Mouse (Mus musculus) left cerebral cortex, postnatal 25 days (tissue): ENCODE results near the gene Tmem181a. TPM values are rescaled to one million over a fixed set of nuclear protein-coding genes. Genes with fewer than 3 reads are reported as not detected.
"Not testable (repeated sequence)": the region's sequence is repeated elsewhere in the genome, so short reads cannot be mapped to it uniquely, and the experiment has no call there.

Experiments used
- DNase-seq, 2 experiments: peaks; one replicate each; pipeline ENCODE4 v3.0.0; 2022; ENCODE audit warnings: low spot score in 2 of 2, mixed read lengths in 1 of 2
- intact Hi-C: fragments of 180-260 bp; cut with DNase I; formaldehyde crosslinking; loops from one replicate; pipeline ENCODE4 v1.15.1; 2025
- total RNA-seq, 2 experiments: library from RNA; stranded (reverse); gene quantifications; 2 replicates each; pipeline ENCODE4 v1.2.3; 2021

Gene Tmem181a
- total RNA-seq, 2 experiments from 2014 or later: 70.0 to 71.7 TPM

DNA sequence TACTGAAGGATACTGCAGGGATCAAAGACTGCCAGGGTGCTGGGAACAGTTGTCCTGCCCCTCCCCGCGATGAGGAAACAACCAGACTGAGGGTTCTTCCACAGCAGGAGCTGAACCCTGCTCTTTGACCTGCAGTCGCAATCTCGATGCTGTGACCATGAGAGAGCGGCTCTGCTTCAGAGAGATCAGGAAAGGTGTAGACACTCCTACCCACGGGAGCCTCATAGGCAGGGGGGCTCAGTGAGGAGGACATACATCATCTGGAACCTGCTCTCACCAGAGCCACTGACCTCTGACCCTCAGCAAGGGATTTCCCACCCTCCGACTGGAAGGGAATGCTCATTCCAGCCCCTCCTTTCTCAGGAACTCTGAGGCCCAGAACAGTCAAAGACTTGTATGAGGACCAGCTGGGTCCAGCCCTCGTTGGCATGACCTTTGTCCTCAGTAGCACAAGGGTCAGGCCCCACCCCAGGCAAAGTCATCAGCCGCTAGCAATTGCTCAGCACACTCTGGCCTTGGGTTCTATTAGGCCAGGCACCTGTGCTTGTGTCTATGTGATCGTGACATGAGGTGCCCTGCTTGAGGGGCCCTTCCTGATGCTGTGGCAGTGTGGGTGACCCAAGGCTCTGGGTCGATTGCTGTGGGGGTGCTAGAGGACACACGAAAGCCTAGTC, 43.7 kb downstream of the Tmem181a start:
- DNase-seq, intact Hi-C loops: not testable (repeated sequence)

- intact Hi-C loops, DNase-seq: not testable (repeated sequence)
These were observed 48.2 kb downstream of the Tmem181a start for GRCm38 (mm10) chr17:6304891-6305290.

DNA sequence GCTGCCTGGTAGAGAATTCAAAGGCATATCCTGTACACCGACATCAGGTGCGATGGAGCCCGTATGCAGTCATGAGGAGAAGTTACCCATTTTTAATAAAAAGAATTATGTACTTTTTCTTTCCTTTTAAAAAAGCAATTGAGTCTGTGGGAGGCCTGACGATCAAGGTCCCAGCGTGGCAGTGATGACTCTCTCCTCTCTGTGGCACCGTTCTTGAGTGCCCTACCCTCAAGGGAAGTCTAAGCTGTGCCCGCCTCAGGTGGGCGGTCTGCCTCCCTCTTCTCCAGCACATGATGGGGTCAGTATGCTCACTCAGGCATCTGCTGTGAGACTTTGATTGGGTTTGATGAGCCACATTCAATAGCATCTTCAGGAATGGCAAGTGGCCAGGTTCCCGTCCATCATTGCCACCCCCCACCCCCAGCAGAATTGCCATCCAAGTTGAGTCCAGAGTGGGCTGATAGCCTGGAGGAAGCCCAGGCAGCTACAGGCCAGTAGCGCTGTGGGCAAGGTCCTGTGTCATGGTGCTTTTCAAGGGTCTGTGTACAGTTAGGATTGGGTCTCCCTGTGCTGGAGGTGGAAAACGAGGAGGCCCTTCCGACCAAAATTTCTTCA, 49.1 kb downstream of the Tmem181a start:
- intact Hi-C loops, DNase-seq: not testable (repeated sequence)

GRCm38 (mm10) chr17:6306503-6306902, 49.8 kb downstream of the Tmem181a start:
- DNase-seq, intact Hi-C loops: not testable (repeated sequence)

GRCm38 (mm10) chr17:6311716-6312115, 55.1 kb downstream of the Tmem181a start:
- DNase-seq, intact Hi-C loops: not testable (repeated sequence)

DNA sequence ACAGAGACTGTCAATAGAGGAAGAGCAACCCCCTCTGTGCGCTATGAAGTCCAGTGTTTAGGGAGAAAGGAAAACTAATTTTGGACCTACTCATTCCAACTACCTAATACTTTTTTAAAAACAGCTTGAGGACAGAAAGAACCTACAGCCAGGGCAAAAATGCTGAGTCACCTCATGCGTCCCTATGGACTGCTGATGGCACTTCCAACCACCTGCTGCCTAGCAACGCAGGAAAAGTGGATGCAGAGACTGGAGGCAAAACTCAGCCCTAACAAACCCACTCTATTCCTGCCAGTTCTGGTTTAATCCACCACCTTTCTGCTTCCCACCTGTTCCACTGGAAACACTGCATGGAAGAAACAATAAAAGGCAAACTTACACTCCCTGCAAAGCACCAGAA, 56.1 kb downstream of the Tmem181a start:
- peak in 1 of 2 experiments; percentile 47 for DNase-seq
- intact Hi-C loops: not testable (repeated sequence)

GRCm38 (mm10) chr17:6314493-6314892, 57.8 kb downstream of the Tmem181a start:
- DNase-seq, intact Hi-C loops: not testable (repeated sequence)

- intact Hi-C loops: not testable (repeated sequence)
- peak; percentile 32 to 41 for DNase-seq
These were observed 59.0 kb downstream of the Tmem181a start for GRCm38 (mm10) chr17:6315706-6316105.

DNA sequence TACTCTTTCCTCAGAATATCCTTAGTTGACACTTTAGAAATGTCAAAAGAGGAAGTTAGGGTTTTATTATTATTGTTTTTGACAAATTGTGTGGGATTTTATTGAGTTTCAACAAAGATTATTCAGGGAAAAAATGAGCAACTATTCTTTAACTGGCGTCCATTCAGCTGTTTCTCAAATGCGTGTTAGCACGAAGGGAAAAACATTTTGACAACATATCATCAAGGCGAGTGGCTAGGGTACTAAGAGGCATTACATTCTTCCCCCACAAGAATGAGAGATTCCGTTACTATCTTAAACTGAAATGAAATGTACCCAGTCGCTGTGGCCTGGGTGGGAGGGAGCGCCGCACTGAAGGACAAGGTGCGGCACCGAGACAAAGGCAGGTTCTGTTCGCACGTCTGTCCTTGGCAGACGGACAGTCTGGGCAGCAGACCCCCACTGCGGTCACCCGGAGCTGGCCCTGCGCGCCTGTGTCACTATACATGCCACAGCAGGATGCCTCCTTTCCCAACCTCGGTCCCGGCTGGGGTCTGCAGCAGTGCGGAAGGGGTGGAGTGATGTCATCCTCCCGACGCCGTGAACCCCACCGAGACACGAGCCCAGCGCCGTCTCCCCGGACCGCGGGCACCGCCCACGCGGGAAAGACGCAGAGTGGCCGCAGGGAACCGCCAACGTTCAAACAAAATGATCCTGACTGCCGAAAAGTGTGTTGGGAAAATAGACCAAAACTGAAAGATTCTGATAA, 59.9 kb downstream of the Tmem181a start:
- peak; percentile 67 to 70 for DNase-seq
- intact Hi-C loops: not testable (repeated sequence)

- intact Hi-C loops: not testable (repeated sequence)
These were observed 60.8 kb downstream of the Tmem181a start, which contains the start of gene Dynlt1a for GRCm38 (mm10) chr17:6317339-6317985. Gene Dynlt1a (minus strand): TSS chr17:6317500.

GRCm38 (mm10) chr17:6321081-6321777, 64.6 kb downstream of the Tmem181a start:
- DNase-seq: not testable (repeated sequence)

More at GRCm38 (mm10) chr17:6317339-6317985, 60.8 kb downstream of the Tmem181a start, which contains the start of gene Dynlt1a:
- DNase-seq: peak; percentile 93 to 94

DNA sequence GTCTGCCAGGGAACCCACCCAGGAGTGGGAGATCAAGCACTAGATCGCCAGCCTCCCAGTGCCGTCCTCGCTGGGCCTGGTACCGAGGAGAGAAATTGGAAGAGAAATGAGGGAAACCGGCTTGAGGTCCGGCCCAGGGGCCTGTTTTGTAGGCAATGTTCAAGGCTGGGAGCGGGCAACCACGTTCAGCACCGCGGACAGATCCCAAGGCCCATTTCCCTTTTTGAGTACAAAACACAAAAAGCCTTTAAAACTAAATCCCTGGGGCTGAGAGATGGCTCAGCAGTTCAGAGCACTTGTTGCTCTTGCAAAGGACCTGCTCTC, 65.1 kb downstream of the Tmem181a start:
- intact Hi-C loops, DNase-seq: not testable (repeated sequence)

More at GRCm38 (mm10) chr17:6321081-6321777, 64.6 kb downstream of the Tmem181a start:
- intact Hi-C loops: not testable (repeated sequence)

DNA sequence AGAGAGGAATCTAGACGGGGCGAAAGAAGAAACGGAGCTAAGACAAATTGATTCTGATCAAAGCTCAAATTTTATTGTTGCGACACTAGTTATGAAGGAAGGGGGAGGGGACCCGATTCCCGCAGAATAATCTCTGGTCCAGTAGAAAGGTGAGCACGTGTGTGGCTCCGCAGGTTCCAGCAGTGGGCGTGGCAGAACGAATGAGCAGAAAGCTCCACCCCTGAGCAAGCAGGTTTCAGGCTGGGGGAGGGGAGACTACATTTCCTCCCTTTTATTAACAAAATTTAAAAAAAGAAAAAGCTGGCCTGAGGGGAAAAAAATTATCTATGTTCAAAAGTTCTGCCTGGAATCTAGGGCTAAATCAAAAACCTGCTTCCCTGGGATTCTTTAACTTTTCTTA, 68.4 kb downstream of the Tmem181a start:
- DNase-seq, intact Hi-C loops: not testable (repeated sequence)

- intact Hi-C loops, DNase-seq: not testable (repeated sequence)
These were observed 68.9 kb downstream of the Tmem181a start for GRCm38 (mm10) chr17:6325543-6325942.

GRCm38 (mm10) chr17:6327554-6327953, 70.9 kb downstream of the Tmem181a start:
- intact Hi-C loops, DNase-seq: not testable (repeated sequence)

DNA sequence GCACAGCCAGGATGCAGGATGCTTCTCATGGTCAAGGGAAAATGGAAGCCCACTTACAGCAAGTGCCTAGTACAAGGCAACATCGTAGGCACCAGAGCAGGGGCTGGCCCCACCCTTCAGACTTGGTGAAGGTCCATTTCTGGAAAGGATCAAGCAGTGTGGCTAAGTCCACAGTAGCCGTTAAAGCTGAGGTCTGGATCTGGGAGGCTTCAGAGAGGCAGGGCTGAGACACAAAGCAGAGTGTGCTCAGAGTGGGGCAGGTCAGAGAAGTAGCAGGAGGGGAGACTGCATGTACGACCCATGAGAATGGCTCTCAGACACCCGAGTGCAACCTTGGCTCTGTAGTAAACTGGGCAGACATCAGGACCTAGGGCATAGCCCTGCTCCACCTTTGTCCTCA, 72.3 kb downstream of the Tmem181a start:
- DNase-seq, intact Hi-C loops: not testable (repeated sequence)

DNA sequence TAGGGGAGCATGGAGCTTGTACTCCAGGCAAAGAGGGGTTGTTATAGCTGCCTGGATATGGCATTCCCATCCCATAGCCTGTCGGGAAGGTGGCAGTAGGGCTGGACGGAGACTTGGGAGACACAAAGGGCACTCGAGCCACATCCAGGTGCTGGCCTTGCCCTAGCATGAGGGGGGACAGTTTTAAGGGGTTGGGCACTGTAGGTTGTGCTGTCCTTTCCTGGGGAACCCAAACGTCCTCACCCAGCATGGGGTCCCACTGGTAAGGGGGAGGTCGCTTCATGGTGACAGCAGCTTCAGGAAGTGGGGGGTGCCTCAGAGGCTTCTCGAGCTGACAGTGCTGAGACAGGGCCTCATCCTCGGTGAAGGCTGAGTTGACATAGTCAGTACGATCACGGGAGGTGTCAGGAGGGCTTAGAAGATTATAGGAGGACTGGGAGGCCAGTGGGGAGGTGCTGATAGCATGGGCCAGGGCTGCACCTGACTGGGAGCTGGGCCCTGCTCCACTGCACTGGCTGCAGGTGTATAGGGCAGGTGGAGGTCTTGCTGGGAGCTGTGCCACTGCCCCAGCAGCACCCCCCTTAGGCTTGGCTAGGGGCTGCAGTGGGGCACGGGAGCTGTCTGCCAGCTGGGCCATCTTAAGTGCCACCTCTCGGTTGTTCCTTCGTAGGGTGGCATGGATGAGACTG, 86.1 kb downstream of the Tmem181a start:
- DNase-seq, intact Hi-C loops: not testable (repeated sequence)

GRCm38 (mm10) chr17:6355256-6355655, 98.6 kb downstream of the Tmem181a start:
- intact Hi-C loops, DNase-seq: not testable (repeated sequence)
